Mouse (Mus musculus) forebrain, embryonic 11.5 days (tissue): Measurements from ENCODE around the gene Tns2. TPM values are rescaled to one million over a fixed set of nuclear protein-coding genes. Genes with fewer than 3 reads are reported as not detected.

Experiments
- ATAC-seq: fragments of 200-750 bp; cut with Nextera tagmentation; replicated peaks from 2 replicates; pipeline ENCODE4 v1.8.0; 2017; ENCODE audit warnings: moderate TSS enrichment; ENCODE audit not compliant: low FRiP score
- DNase-seq: peaks from one replicate; pipeline ENCODE4 v3.0.0-alpha.2; 2017; ENCODE audit warnings: low spot score
- H3K27ac ChIP-seq: fragments of 300-500 bp; sonication (generic); 2 replicates; pipeline ENCODE4 v1.5.1; 2014; ENCODE audit warnings: low read depth, low read length
- H3K27me3 ChIP-seq: fragments of 300-500 bp; sonication (generic); 2 replicates; pipeline ENCODE4 v1.6.1; 2014; ENCODE audit warnings: mild to moderate bottlenecking, low read length, mixed read lengths; ENCODE audit not compliant: control insufficient read depth, insufficient read depth
- H3K36me3 ChIP-seq: fragments of 300-500 bp; sonication (generic); 2 replicates; pipeline ENCODE4 v1.6.1; 2014; ENCODE audit warnings: mild to moderate bottlenecking, low read length, moderate library complexity, mixed read lengths; ENCODE audit not compliant: control insufficient read depth, insufficient read depth
- H3K4me1 ChIP-seq: fragments of 300-500 bp; sonication (generic); replicated peaks from 2 replicates; pipeline ENCODE4 v1.6.1; 2014; ENCODE audit warnings: low read length, mixed read lengths; ENCODE audit not compliant: control insufficient read depth, insufficient read depth
- H3K4me2 ChIP-seq: fragments of 300-500 bp; sonication (generic); 2 replicates; pipeline ENCODE4 v1.6.1; 2014; ENCODE audit warnings: low read depth, mild to moderate bottlenecking, low read length, moderate library complexity, mixed read lengths; ENCODE audit not compliant: severe bottlenecking
- H3K4me3 ChIP-seq: fragments of 300-500 bp; sonication (generic); 2 replicates; pipeline ENCODE4 v1.5.1; 2014; ENCODE audit warnings: low read depth, low read length
- H3K9ac ChIP-seq: fragments of 300-500 bp; sonication (generic); 2 replicates; pipeline ENCODE4 v1.6.1; 2014; ENCODE audit warnings: low read length
- H3K9me3 ChIP-seq: fragments of 300-500 bp; sonication (generic); 2 replicates; pipeline ENCODE4 v1.6.1; 2016; ENCODE audit warnings: low read length, mixed read lengths; ENCODE audit not compliant: control insufficient read depth
- WGBS: fragments of 180-500 bp; shearing (Covaris S2); extraction: QIAGEN DNeasy Blood & Tissue Kit; methylation state at CpG from one replicate; pipeline ENCODE4 v1.1.7; 2014; 5-methylcytosine and 5-hydroxymethylcytosine counted together
- polyA plus RNA-seq: library from polyadenylated mRNA; unstranded; fragments of >200 nt; fragmentation: Nextera tagmentation; extraction: Ambion mirVana; gene quantifications from 2 replicates; pipeline ENCODE4 v1.2.1, GENCODE M21; 2014

Tns2 gene
- polyA plus RNA-seq, 1 experiment from 2014 or later, result 10.5 TPM

GRCm38 (mm10) chr15:102136129-102136758, 36.0 kb downstream of the Tns2 start, which contains the start of gene Spryd3:
TSS of gene Spryd3 (minus strand) at chr15:102136234.
- Histone ChIP-seq H3K27ac (peak within 1 kb of the TSS; percentile 46; the same call in 1 of the 2 replicates), H3K36me3 (no peaks in the 10 kb centered on the region), H3K9me3 (no peaks in the 10 kb centered on the region), H3K4me2 (peak within 1 kb of the TSS; percentile 75), H3K4me3 (peak within 1 kb of the TSS; percentile 87), H3K4me1 (peaks cover 5% of the 10 kb centered on the region; the same call in 1 of the 2 replicates), H3K27me3 (no peaks in the 10 kb centered on the region), H3K9ac (peak within 1 kb of the TSS; percentile 89)
- DNase-seq (peak; percentile 99), ATAC-seq (peak; percentile 99)
- under 1% methylated on average over 50 of the region's 50 CpGs for WGBS

GRCm38 (mm10) chr15:102141120-102141519, 40.9 kb downstream of the Tns2 start:
- peaks cover 23% of the 10 kb centered on the region for H3K27me3 ChIP-seq
- WGBS, result 87% methylated on average over 5 of the region's 5 CpGs
- no peaks in the 10 kb centered on the region for H3K36me3 ChIP-seq

GRCm38 (mm10) chr15:102142914-102143912, 43.0 kb downstream of the Tns2 start:
- no peaks in the 10 kb centered on the region; the same call in 1 of the 2 replicates for H3K4me1 ChIP-seq
- H3K36me3 ChIP-seq, result no peaks in the 10 kb centered on the region
- H3K4me3 ChIP-seq, result no peak overlapping the region
- peaks cover 23% of the 10 kb centered on the region for H3K27me3 ChIP-seq
- ATAC-seq (no peak), DNase-seq (no peak)
- WGBS, result 53% methylated on average over 23 of the region's 23 CpGs
- no peak overlapping the region for H3K4me2 ChIP-seq
- no peak overlapping the region for H3K9ac ChIP-seq
- no peak overlapping the region for H3K27ac ChIP-seq
- no peaks in the 10 kb centered on the region for H3K9me3 ChIP-seq

More at GRCm38 (mm10) chr15:102141120-102141519, 40.9 kb downstream of the Tns2 start:
- DNase-seq (no peak), ATAC-seq (no peak)
- H3K4me3 ChIP-seq, result no peak overlapping the region
- H3K9ac ChIP-seq, result no peak overlapping the region
- H3K9me3 ChIP-seq, result no peaks in the 10 kb centered on the region
- peaks cover 2% of the 10 kb centered on the region; the same call in 1 of the 2 replicates for H3K4me1 ChIP-seq
- H3K4me2 ChIP-seq, result no peak overlapping the region
- no peak overlapping the region for H3K27ac ChIP-seq

- Histone ChIP-seq H3K27ac (no peak within 1 kb of the TSS), H3K9me3 (no peaks in the 10 kb centered on the region), H3K27me3 (peaks cover 23% of the 10 kb centered on the region), H3K9ac (peak within 1 kb of the TSS; percentile 12; the same call in 1 of the 2 replicates), H3K4me1 (no peaks in the 10 kb centered on the region; the same call in 1 of the 2 replicates), H3K4me2 (peak within 1 kb of the TSS; percentile 3), H3K36me3 (no peaks in the 10 kb centered on the region), H3K4me3 (no peak within 1 kb of the TSS)
- DNase-seq (no peak), ATAC-seq (no peak)
- WGBS, result 3% methylated on average over 22 of the region's 22 CpGs
Observed at GRCm38 (mm10) chr15:102144274-102144711, 44.1 kb downstream of the Tns2 start, which contains the start of gene Igfbp6. TSS of gene Igfbp6 (plus strand) at chr15:102144362.

GRCm38 (mm10) chr15:102144726-102145125, 44.5 kb downstream of the Tns2 start:
- Histone ChIP-seq H3K36me3 (no peaks in the 10 kb centered on the region), H3K27ac (no peak overlapping the region), H3K9me3 (no peaks in the 10 kb centered on the region), H3K4me3 (no peak overlapping the region), H3K4me2 (peak overlapping the region; percentile 3), H3K4me1 (no peaks in the 10 kb centered on the region; the same call in 1 of the 2 replicates), H3K27me3 (peaks cover 23% of the 10 kb centered on the region), H3K9ac (peak overlapping the region; percentile 12; the same call in 1 of the 2 replicates)
- DNase-seq (no peak), ATAC-seq (no peak)
- 12% methylated on average over 19 of the region's 19 CpGs for WGBS

GRCm38 (mm10) chr15:102145330-102145729, 45.1 kb downstream of the Tns2 start:
- Histone ChIP-seq H3K4me2 (no peak overlapping the region), H3K36me3 (no peaks in the 10 kb centered on the region), H3K9me3 (no peaks in the 10 kb centered on the region), H3K4me3 (no peak overlapping the region), H3K27ac (no peak overlapping the region), H3K27me3 (peaks cover 23% of the 10 kb centered on the region), H3K9ac (no peak overlapping the region), H3K4me1 (no peaks in the 10 kb centered on the region; the same call in 1 of the 2 replicates)
- DNase-seq (no peak), ATAC-seq (no peak)
- WGBS, result 92% methylated on average over 10 of the region's 10 CpGs

- DNase-seq (no peak), ATAC-seq (no peak)
- Histone ChIP-seq H3K27ac (no peak overlapping the region), H3K4me3 (no peak overlapping the region), H3K27me3 (peaks cover 23% of the 10 kb centered on the region), H3K9me3 (no peaks in the 10 kb centered on the region), H3K36me3 (no peaks in the 10 kb centered on the region), H3K4me2 (no peak overlapping the region), H3K9ac (no peak overlapping the region), H3K4me1 (no peaks in the 10 kb centered on the region; the same call in 1 of the 2 replicates)
- 88% methylated on average over 5 of the region's 5 CpGs for WGBS
Observed at GRCm38 (mm10) chr15:102146089-102146488, 45.9 kb downstream of the Tns2 start.

- Histone ChIP-seq H3K27ac (no peak overlapping the region), H3K4me1 (no peaks in the 10 kb centered on the region; the same call in 1 of the 2 replicates), H3K27me3 (peaks cover 23% of the 10 kb centered on the region), H3K9me3 (no peaks in the 10 kb centered on the region), H3K4me3 (no peak overlapping the region), H3K36me3 (no peaks in the 10 kb centered on the region), H3K4me2 (no peak overlapping the region), H3K9ac (no peak overlapping the region)
- no peak for ATAC-seq
- no peak for DNase-seq
- 8% methylated on average over 1 of the region's 1 CpGs for WGBS
Observed at GRCm38 (mm10) chr15:102146882-102147281, 46.7 kb downstream of the Tns2 start.
